Mouse (Mus musculus): ENCODE data around the gene 1700067P10Rik.
A peak's percentile ranks its signal among the peaks of the same experiment; 100 is the strongest.

1700067P10Rik gene

DNA sequence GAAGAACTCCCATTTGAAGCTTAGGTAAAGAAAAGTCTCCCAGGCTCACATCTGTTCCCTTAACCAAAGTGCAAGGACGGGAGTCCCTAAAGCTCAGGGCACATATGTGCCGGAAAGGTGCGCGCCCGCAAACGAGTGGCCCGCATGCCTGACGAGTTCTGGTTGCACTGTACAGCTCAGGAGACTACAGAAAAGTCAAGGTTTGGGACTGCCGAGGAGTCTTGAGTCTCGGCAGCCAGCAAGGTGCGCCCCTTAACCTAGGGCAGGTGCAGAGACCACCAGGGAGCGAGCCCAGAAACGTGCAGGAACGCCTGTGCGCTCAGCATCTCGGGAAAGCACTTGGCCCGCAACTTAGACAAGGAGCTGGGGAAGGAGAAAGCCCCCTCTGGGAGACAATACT is 7.2 kb downstream of the 1700067P10Rik start:
- no peak for DNase-seq (ENCODE audit: low spot score)

GRCm38 (mm10) chr17:48097011-48097742 is 8.1 kb downstream of the 1700067P10Rik start:
- no peak for DNase-seq (ENCODE audit: low spot score)

- DNase-seq (ENCODE audit: low spot score), result no peak
Measured at GRCm38 (mm10) chr17:48097743-48098527, 8.8 kb downstream of the 1700067P10Rik start.

- no peak for DNase-seq (ENCODE audit: low spot score)
Measured at GRCm38 (mm10) chr17:48098528-48098890, 9.4 kb downstream of the 1700067P10Rik start.

GRCm38 (mm10) chr17:48099312-48099711 is 10.2 kb downstream of the 1700067P10Rik start:
- no peak for DNase-seq (ENCODE audit: low spot score)

DNA sequence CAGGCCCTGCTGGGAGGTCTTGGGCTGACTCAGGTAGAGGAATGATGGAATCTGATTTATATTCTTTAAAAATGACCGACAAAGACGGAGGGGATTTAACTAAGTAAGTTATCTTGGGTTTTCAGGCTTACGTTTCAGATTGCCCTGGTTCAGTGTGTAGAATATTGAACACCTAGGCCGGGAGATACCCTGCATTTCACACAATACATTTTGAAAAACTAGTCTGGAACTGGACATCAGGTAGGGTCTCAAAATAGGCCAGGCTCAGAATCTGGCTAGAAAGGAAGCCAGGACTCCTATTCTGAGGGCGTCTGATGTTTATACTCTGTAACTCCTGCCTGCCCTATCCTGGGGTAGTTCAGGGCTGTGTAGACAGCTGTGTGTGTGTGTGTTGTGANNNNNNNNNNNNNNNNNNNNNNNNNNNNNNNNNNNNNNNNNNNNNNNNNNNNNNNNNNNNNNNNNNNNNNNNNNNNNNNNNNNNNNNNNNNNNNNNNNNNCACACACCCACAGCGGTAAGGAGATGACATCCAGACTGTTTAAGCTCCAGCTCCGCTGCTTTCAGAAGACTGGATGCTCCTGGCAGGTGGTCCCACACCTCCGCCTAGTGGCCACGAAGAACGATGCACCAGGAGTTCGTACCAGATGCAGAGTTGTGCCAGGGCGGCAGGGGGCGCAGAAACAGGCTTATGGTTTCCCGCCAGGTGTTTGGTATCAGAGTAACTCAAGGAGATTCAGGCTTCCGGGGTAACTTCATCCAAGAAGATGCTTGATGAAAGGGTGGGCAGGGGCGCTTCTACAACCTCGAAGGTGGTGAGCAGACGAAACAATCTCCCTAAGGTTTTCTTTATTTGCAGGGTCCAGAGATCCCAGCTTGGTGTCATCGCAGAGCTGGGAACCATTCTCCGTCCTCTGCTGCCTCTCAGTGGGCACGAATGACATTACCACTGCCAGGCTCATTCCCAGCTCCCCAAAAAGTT is 11.6 kb downstream of the 1700067P10Rik start:
- peak; percentile 82 for DNase-seq (ENCODE audit: low spot score)

- no peak for DNase-seq (ENCODE audit: low spot score)
Measured at GRCm38 (mm10) chr17:48107333-48107732, 18.2 kb downstream of the 1700067P10Rik start.

DNA sequence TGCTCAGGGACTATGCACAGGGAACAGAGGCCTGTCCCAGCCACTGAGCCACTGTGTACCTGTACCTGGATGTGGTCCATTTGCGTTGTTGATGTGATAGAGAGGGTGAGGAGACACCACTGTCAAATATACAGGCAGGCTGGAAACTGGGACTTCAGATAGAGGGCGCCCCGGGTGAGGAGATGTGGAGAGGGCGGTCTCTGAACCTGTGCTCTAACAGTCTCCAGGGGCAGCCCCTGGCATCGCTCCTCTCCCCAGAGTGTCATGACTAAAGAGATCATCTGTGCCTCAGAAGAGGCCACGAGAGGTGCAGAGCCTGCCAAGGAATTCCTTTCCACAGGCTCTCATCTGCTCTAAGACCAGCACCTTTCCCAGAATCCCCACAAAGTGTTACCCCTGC is 18.7 kb downstream of the 1700067P10Rik start:
- no peak for DNase-seq (ENCODE audit: low spot score)

GRCm38 (mm10) chr17:48108520-48108919 is 19.4 kb downstream of the 1700067P10Rik start:
- no peak for DNase-seq (ENCODE audit: low spot score)

- DNase-seq (ENCODE audit: low spot score), result no peak
Measured at GRCm38 (mm10) chr17:48110547-48111287, 21.6 kb downstream of the 1700067P10Rik start.

GRCm38 (mm10) chr17:48118570-48118969 is 29.5 kb downstream of the 1700067P10Rik start:
- DNase-seq (ENCODE audit: low spot score), result no peak

GRCm38 (mm10) chr17:48119656-48120055 is 30.5 kb downstream of the 1700067P10Rik start:
- peak; percentile 44 for DNase-seq (ENCODE audit: low spot score)

- no peak for DNase-seq (ENCODE audit: low spot score)
Measured at GRCm38 (mm10) chr17:48120456-48120855, 31.3 kb downstream of the 1700067P10Rik start.

- no peak for DNase-seq (ENCODE audit: low spot score)
Measured at GRCm38 (mm10) chr17:48132810-48133209, 43.7 kb downstream of the 1700067P10Rik start.
